Mouse (Mus musculus): Measurements from ENCODE around the gene Gm20441.

DNA sequence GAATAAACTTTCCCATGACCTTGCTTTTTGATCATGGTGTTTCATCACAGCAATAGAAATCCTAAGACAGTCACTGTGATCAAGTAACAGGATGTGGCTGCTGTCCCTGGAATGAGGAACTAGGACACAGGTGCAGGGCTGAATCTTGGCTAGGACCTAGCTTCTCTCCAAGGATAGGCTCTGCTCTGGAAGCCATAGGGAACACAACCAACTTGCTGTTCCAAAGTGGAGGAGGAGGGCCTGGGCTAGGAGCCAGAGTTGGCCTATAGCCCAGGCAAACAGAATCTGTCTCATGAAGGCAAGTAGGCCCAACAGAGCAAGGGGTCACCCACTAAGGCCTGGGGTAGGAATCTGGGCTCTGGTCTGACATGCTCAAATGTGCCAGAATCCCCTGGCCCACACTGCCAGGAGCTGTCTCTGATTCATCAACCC is 47.8 kb upstream of the Gm20441 start:
- TF ChIP-seq CTCF (conservative IDR thresholded peaks at IDR 0.05; ENCODE audit: low read length) (no peak), POU5F1 (IDR thresholded peaks at IDR 0.05; ENCODE audit: borderline replicate concordance, low read length) (no peak), NANOG (IDR thresholded peaks at IDR 0.05; ENCODE audit: borderline replicate concordance, low read length) (no peak)
